Mouse (Mus musculus) Patski (cell line): ENCODE measurements around the gene Asb18. TPM values are rescaled to one million over a fixed set of nuclear protein-coding genes. Genes with fewer than 3 reads are reported as not detected.
A peak's percentile ranks its signal among the peaks of the same experiment; 100 is the strongest.

Source experiments
- ATAC-seq: fragments of 100-300 bp; one replicate; pipeline ENCODE4 v1.8.0; 2021
- CTCF ChIA-PET: fragments of 350-600 bp; sonication (Branson Sonifier 250); formaldehyde crosslinking; loops from one replicate; lab custom pipeline; 2022; ENCODE audit warnings: inconsistent platforms; lab: Charles Lee
- POLR2A ChIA-PET: fragments of 350-600 bp; sonication (Branson Sonifier 250); formaldehyde crosslinking; loops from one replicate; lab custom pipeline; 2022; ENCODE audit warnings: antibody characterized with exemption, inconsistent platforms; lab: Charles Lee
- DNase-seq: peaks from one replicate; pipeline ENCODE4 v3.0.0-alpha.2; 2011; ENCODE audit warnings: low read depth, low spot score
- H3K27me3 ChIP-seq: fragments of 371-371 bp; one replicate; pipeline ENCODE4 v1.5.1; 2021
- CTCF ChIP-seq: fragments of 100-300 bp; IDR thresholded peaks from one replicate; pipeline ENCODE4 v1.5.1; 2021
- in situ Hi-C: fragments of 300-500 bp; cut with MboI; formaldehyde crosslinking; loops from 3 replicates; pipeline ENCODE4 v1.11.1; 2018; ENCODE audit warnings: low pct_unique_long_range_greater_than_20kb, mixed read lengths
- polyA plus RNA-seq: library from polyadenylated mRNA; unstranded; gene quantifications from one replicate; pipeline ENCODE4 v1.2.3, GENCODE M21; 2021

Gene Asb18
- polyA plus RNA-seq, result not detected

DNA sequence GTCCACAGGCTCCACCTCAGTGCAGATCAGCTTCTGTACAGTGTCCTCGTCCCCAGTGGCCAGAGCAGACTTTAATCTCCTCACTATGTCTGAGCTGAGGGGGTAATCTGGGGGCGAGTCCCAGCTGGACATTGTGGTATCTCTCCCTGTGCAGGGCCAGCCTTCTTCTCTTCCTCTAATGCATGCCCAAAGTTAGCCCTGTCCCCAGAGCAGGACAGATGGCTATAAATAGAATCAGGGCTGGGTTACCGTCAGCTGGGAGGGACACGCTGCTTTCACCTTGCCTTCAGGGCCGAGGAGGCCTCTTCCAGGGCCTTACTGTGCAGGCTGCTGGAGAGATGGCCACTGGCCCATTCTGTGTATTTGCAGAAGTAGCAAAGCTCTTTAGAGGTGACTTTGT, at the start of gene Asb18:
TSS of gene Asb18 (minus strand) at position 221 of the 400 bp plus-strand sequence.
- CTCF ChIA-PET, result interaction anchor here (1.7 kb wide), 1 partner anchor 36 kb away, joined by 4 read pairs; no protein-coding TSS in a partner anchor
- no peak for TF ChIP-seq CTCF
- POLR2A ChIA-PET, result no interaction called here
- H3K27me3 ChIP-seq, result no peaks in the 10 kb centered on the region
- no peak for ATAC-seq
- no peak for DNase-seq
- in situ Hi-C loops, result no loop called here

DNA sequence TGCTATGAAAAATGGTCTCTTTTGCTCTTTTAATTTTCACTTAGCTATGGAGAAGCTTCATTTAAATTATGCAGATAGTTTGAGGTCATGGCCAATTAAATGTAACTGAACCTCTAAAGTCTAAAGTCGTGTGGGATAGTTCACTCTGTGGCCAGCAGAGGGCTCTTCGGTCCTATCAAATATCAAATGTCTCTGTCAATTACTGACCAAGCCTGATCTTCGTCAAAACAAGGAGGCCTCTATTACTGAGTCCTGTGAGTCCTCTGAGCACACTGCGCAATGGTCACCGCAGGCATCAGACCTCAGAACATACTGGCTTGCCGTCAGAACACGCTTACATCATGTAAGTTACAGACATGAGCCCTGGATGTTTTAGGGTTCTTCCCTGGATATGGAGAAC, 46.1 kb upstream of the Asb18 start:
- no peaks in the 10 kb centered on the region for H3K27me3 ChIP-seq
- DNase-seq (peak; percentile 25), ATAC-seq (no peak)
- POLR2A ChIA-PET, result no interaction called here
- in situ Hi-C loops, result loop anchor here (5.0 kb wide), 3 partner anchors 142 to 532 kb away; partner anchors contain the start of gene Ackr3
- CTCF ChIA-PET, result interaction anchor here (0.7 to 3.2 kb wide), 11 partner anchors 9 to 532 kb away, joined by 3 to 12 read pairs (median 5); partner anchors contain the start of gene Ackr3
- TF ChIP-seq CTCF, result peak; percentile 75

DNA sequence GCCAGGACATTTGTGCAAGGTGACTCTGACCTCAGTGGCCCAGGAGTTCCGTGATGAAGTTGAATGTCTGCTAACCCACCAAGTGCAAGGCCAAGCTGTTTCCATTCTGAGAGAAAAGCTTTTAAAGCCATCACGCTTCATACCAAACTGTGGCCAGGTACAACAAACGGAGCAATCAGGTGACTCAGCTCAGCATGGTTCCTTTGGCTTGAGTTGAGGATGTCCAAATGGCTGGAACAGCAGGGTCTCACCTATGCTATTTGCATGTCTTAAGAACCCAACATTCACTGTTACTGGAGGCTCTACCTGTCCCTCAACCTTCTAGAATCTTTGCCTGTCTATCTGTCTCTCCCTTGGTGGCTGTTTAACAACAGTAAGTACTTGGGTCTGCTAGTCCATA, 45.6 kb upstream of the Asb18 start:
- no peak for TF ChIP-seq CTCF
- no peak for DNase-seq
- in situ Hi-C loops, result loop anchor here (5.0 kb wide), 3 partner anchors 142 to 532 kb away; partner anchors contain the start of gene Ackr3
- ATAC-seq, result no peak
- ChIA-PET CTCF (interaction anchor here (0.7 to 3.2 kb wide), 10 partner anchors 8 to 532 kb away, joined by 3 to 12 read pairs (median 6); partner anchors contain the start of gene Ackr3), POLR2A (no interaction called here)
- no peaks in the 10 kb centered on the region for H3K27me3 ChIP-seq

DNA sequence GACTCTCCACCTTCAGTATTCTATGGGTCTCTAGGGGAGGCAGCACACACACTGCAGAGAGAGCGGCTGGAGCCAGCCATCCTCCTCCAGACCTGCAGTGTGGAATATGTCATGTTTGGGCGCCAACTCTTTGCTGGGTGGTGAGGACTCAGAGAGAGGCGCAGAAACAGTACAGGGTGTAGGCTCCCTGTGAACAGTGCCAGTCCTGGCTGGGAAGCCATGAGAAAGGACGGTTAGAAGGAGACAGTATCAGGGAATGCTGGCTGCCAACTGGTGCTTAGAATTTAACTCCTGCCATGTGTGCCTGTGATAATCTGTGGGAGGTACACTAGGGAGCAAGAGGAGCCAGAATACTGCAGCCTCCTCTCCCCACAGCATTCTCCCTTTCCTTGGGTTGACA, 40.5 kb upstream of the Asb18 start:
- ChIA-PET POLR2A (interaction anchor here (0.6 kb wide), 1 partner anchor 824 kb away, joined by 4 read pairs; no protein-coding TSS in a partner anchor), CTCF (interaction anchor here (1.2 kb wide), 1 partner anchor 536 kb away, joined by 3 read pairs; no protein-coding TSS in a partner anchor)
- no peaks in the 10 kb centered on the region for H3K27me3 ChIP-seq
- DNase-seq (no peak), ATAC-seq (no peak)
- TF ChIP-seq CTCF, result no peak
- in situ Hi-C loops, result no loop called here

GRCm38 (mm10) chr1:90051347-90051746, 36.9 kb upstream of the Asb18 start:
- peak; percentile 79 for DNase-seq
- TF ChIP-seq CTCF, result peak; percentile 82
- in situ Hi-C loops, result no loop called here
- ATAC-seq, result peak; percentile 88
- CTCF ChIA-PET, result interaction anchor here (0.7 to 2.4 kb wide), 9 partner anchors 9 to 543 kb away, joined by 3 to 12 read pairs (median 4); partner anchors contain the start of genes Ackr3 and Asb18
- no peaks in the 10 kb centered on the region for H3K27me3 ChIP-seq
- POLR2A ChIA-PET, result interaction anchor here (0.6 kb wide), 1 partner anchor 151 kb away, joined by 3 read pairs; no protein-coding TSS in a partner anchor

GRCm38 (mm10) chr1:90050046-90050739, 35.7 kb upstream of the Asb18 start:
- DNase-seq, result no peak
- in situ Hi-C loops, result no loop called here
- ATAC-seq, result no peak
- H3K27me3 ChIP-seq, result no peaks in the 10 kb centered on the region
- POLR2A ChIA-PET, result no interaction called here
- CTCF ChIA-PET, result interaction anchor here (0.6 to 2.4 kb wide), 3 partner anchors 36 to 542 kb away, joined by 3 to 12 read pairs (median 4); partner anchors contain the start of gene Asb18
- no peak for TF ChIP-seq CTCF

DNA sequence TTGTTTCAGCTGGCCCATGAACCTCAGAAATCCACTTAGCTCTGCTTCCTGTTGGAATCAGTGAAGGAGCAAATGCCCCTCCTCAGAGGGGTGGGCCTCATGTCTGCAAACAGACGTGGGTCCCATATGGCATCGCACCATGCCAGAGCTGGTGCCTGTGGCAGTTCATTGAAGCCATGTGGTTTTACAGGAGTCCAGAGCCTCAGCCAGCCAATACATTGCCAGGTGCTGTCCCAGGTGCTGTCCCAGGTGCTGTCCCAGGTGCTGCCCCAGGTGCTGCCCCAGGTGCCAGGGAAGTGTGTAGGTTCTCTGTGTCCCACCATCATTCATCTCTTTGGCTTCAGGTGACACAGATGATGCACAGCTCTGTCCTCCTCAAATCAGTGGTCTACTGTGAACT, 13.8 kb upstream of the Asb18 start:
- no peak for TF ChIP-seq CTCF
- ATAC-seq, result no peak
- H3K27me3 ChIP-seq, result peaks cover 22% of the 10 kb centered on the region
- no peak for DNase-seq
- ChIA-PET CTCF (interaction anchor here (1.2 kb wide), 1 partner anchor 12 kb away, joined by 4 read pairs; no protein-coding TSS in a partner anchor), POLR2A (no interaction called here)
- in situ Hi-C loops, result no loop called here

DNA sequence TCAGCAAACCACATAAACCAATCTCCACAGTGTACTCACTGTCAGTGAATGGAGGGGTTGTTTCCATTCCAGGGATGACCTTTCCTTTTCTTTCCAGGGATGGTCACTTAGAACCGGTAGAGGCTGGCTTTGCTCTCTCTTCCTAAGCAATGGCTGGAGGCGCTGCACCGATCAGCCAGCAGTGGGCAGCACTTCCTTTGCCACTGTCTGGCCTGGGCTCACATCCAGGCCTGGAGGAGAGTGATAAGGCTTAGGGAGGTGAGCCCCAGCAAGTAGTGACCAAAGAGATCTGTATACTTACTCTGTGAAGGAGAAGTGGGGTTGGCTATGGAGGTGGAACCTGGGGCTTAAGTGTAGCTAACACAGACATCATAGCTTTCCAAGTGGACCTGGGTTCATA, 12.5 kb upstream of the Asb18 start:
- POLR2A ChIA-PET, result interaction anchor here (0.6 kb wide), 1 partner anchor 985 kb away, joined by 3 read pairs; no protein-coding TSS in a partner anchor
- DNase-seq, result no peak
- peak; percentile 75 for TF ChIP-seq CTCF
- H3K27me3 ChIP-seq, result peaks cover 14% of the 10 kb centered on the region
- CTCF ChIA-PET, result interaction anchor here (1.1 to 1.3 kb wide), 4 partner anchors 13 to 568 kb away, joined by 3 to 7 read pairs (median 4); no protein-coding TSS in a partner anchor
- peak; percentile 32 for ATAC-seq
- in situ Hi-C loops, result no loop called here

- no peak for TF ChIP-seq CTCF
- in situ Hi-C loops, result no loop called here
- POLR2A ChIA-PET, result no interaction called here
- peaks cover 4% of the 10 kb centered on the region for H3K27me3 ChIP-seq
- CTCF ChIA-PET, result interaction anchor here (0.7 to 1.2 kb wide), 2 partner anchors 11 to 12 kb away, joined by 3 to 4 read pairs; no protein-coding TSS in a partner anchor
- no peak for DNase-seq
- no peak for ATAC-seq
Measured at GRCm38 (mm10) chr1:90020336-90020735, 5.9 kb upstream of the Asb18 start.

DNA sequence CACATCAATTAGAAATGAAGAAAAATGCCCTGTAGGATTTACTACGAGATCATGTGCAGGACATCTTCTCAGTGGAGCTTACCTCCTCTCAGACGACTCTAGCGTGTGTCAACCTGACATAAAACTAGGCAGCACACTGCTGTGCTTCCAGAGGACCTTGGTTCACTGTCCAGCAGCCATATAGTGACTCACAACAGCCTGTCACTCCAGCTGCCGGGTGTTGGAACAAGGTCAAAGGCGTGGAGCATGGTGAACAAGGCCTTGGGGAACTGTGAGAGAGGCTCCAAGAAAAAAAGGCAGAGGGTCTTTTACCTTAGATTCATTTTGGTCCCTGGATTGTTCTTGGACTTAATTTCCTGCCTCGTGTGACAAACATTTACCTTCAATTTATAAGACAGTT, 3.6 kb upstream of the Asb18 start:
- TF ChIP-seq CTCF, result no peak
- CTCF ChIA-PET, result no interaction called here
- ATAC-seq (no peak), DNase-seq (no peak)
- POLR2A ChIA-PET, result no interaction called here
- no peaks in the 10 kb centered on the region for H3K27me3 ChIP-seq
- in situ Hi-C loops, result no loop called here
